Mouse (Mus musculus) gastrocnemius, postnatal 36 days (tissue): ENCODE measurements around the gene Zfp941. TPM values are rescaled to one million over a fixed set of nuclear protein-coding genes. Genes with fewer than 3 reads are reported as not detected.

ENCODE experiments used
- DNase-seq, 2 experiments: peaks; one replicate each; pipeline ENCODE4 v3.0.0; 2022
- intact Hi-C: fragments of 180-260 bp; cut with DNase I; formaldehyde crosslinking; loops from one replicate; pipeline ENCODE4 v1.15.1; 2025
- long read RNA-seq, 2 experiments: library from polyadenylated mRNA; stranded (forward); transcript quantifications; one replicate each; pipeline ENCODE4 v2.0.0; 2021
- total RNA-seq, 2 experiments: library from RNA; stranded (reverse); gene quantifications; 2 replicates each; pipeline ENCODE4 v1.2.3; 2021

Gene Zfp941
- under 1 TPM in 1 of 2 experiments, not detected in 1; 0.07 TPM for total RNA-seq
- long read RNA-seq, experiment 1: 0 reads
- long read RNA-seq, experiment 2: 0 reads

DNA sequence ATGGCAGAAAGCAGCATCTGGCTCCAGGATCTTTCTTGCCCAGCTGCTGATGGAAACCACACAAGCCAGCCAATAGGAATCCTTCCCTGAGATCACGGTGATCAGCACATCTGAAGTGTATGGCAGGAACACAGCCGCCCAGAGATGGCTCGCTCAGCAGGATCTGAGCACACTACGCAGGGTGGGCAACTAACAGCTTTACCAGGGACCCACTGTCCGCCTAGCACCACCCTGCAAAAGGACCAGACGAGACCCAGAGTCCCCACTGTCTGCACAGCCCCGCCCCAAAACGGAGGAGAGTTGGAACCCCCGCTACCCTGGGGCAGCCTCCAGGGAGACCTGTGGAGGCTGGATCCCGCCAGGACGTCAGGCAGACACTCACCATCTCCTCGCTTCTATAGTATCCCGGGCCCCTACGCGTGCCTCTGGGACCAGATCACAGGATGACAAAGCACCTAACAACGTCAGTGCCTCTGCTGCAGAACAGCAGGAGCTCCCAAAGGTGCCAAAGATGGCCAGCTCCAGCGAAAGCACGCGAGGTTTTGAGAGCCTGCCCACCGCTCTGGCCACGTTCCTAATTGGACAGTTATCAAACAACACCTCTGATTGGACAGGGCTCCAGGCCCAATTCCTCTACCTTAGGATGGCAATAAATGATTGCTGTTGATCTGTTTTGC, at the start of gene Zfp941:
Zfp941 (minus strand) TSS at position 526 of the 677 bp plus-strand sequence.
- no peak for DNase-seq
- intact Hi-C loops: no loop called here

- intact Hi-C loops: no loop called here
- no peak for DNase-seq
These were observed 42.8 kb upstream of the Zfp941 start for GRCm38 (mm10) chr7:140864761-140865160.

DNA sequence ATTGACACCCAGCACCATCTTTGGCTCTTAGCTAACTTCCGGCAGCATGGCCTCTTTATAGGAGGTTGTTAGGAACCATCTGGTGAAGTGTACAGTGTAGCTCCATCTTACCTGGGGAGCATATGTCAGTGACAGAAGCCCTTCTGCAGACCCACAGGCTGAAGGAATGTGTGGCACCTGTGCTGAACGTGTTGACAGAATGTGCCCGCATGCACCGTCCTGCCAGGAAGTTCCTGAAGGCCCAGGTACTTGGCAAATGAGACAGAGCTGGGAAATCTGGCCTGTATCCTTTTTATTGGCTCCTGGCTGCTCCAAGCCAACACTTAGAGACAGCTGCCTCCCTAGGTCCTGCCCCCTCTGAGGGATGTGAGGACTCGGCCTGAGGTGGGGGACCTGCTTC, 38.8 kb upstream of the Zfp941 start:
- intact Hi-C loops: no loop called here

DNA sequence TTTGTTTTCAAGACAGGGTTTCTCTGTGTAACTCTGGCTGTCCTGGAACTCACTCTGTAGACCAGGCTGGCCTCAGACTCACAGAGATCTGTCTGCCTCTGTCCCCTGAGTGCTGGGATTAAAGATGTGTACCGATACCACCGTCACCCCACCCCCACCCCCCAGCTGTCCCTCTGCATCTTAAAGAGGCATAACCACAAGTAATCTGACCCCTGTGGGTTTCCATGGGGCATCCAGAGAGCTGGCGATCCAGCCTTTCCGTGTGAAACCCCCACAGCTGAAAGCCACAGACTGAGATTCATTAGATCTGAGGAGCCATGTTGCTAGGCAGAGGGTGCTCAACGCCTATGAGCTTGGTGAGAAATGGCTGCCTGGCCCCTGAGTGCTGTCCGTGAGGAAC, 38.0 kb upstream of the Zfp941 start:
- intact Hi-C loops: no loop called here
- DNase-seq: no peak

More for the DNA sequence above, 38.8 kb upstream of the Zfp941 start:
- DNase-seq: no peak

DNA sequence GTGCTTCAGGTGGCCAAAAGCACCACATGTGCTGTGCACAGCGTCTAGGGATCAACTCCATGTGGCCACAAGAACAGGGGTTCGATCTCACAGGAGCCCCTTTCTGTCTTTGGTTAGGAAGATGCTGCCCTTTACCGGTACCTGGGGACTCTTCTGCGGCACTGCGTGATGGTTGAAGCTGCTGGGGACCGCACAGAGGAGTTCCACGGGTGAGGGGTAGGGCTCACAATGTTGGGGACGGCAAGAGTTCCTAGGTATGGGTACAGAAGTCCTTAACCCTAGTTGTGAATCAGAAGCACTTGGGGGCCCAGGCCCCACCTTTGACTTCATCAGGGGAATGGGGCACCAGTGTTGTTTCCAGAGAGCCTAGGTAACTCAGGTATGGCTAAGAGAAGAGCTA, 36.8 kb upstream of the Zfp941 start:
- intact Hi-C loops: no loop called here
- DNase-seq: no peak

DNA sequence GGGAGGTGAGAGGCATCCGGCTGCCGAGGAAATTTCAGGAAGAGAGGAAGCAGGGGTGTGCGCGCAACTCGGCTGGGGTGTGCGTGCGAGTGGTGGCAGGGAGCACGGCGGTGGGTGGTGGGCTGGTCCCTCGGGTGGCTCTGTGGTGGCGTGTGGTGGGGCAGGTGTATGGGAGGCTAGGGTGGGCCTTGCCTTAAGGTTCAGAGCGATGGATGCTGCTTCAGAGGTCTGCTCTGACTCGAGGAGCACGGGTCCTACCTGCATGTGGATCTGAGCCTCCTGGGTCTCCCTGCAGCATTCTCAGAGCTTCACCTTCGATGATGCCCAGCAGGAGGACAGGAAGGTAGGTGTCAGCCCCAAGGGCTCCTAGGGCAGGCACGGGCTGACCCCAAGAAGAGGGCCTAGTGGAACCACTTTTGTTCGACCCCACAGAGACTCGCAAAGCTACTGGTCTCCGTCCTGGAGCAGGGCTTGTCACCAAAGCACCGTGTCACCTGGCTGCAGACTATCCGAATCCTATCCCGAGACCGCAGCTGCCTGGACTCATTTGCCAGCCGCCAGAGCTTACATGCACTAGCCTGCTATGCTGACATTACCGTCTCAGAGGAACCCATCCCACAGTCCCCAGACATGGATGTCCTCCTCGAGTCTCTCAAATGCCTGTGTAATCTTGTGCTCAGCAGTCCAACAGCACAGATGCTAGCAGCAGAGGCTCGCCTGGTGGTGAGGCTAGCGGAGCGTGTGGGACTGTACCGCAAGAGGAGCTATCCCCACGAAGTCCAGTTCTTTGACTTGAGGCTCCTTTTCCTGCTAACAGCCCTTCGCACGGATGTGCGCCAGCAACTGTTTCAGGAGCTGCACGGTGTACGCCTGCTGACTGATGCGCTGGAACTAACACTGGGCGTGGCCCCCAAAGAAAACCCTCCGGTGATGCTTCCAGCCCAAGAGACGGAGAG, 35.9 kb upstream of the Zfp941 start, which contains the start of gene Bet1l:
Bet1l (minus strand) TSS at position 28 of the 956 bp plus-strand sequence.
- intact Hi-C loops: loop anchor here (2.0 kb wide), 1 partner anchor 23 kb away; the partner anchor contains the start of gene Psmd13
- no peak for DNase-seq

GRCm38 (mm10) chr7:140856785-140857549, 35.0 kb upstream of the Zfp941 start, which contains the start of gene Ric8a:
Ric8a (plus strand) TSS chr7:140856957.
- intact Hi-C loops: loop anchor here (2.0 kb wide), 1 partner anchor 24 kb away; the partner anchor contains the start of gene Psmd13
- peak; percentile 87 to 88 for DNase-seq

DNA sequence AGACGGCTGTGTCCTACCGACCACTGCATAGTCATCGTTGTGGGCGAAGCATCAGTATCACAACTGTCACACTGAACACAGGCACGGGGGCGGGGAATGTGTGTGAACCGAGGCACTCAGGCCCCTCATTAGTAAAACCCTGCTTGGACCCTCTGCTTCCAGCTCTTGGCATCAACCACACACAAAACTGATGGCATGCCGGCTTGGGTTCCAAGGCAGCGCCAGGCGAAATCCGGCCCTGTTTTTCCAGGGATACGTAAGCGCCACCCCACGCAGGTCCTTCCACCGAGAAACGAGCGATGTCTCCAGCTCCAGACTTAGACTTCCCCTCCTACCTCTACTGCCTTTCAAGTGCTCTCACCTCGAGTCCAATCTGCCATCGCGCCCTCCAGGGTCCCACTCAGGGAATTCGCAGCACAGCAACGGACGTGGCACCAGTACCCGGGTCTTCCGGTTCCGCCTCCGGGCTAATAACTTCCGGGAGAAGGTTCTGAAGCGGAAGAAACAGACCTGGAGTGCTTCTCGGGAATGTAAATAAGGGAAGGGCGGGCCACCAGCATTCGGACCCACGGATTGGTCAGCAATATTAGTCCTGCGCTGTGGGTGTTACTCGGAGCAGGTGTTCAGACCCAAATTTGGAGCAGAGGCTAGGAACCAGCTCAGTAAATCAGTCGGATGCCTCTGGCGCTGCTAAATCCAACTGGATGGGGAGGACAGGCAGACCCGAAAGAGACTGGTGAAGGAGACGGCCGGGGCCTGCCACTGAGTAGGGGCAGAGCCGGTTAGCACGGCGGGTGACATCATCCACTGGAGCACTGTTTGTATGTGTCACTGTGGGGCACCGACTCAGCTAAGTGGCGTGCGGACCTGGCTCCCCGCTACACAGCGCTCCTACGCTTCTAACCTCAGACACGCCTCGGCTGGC, 34.1 kb upstream of the Zfp941 start, which contains the start of gene Gm45785:
Gm45785 (minus strand) TSS at position 472 of the 925 bp plus-strand sequence.
- DNase-seq: peak; percentile 75 to 80
- intact Hi-C loops: loop anchor here (2.0 kb wide), 2 partner anchors 25 to 47 kb away; partner anchors contain the start of gene Psmd13

DNA sequence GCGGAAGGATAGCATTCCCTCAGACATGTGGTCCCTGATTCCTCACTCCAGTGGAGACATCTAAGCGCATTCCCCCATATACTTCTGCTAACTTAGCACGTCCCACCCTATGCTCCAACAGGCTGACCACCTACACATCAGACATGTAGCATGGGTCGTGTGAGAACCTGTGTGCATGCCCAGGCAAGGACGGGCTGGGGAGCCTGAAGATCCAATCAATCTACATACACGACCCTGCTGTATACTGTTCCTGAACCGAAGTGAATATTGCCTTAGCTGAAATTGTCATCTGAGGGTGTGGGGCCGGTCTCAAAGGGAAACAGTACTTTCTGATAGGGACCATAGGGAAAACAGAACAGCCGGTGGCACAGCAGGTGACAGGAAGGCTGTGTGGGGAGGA, 33.2 kb upstream of the Zfp941 start:
- intact Hi-C loops: loop anchor here (2.0 kb wide), 1 partner anchor 48 kb away; no protein-coding TSS in a partner anchor
- DNase-seq: no peak

- DNase-seq: no peak
- intact Hi-C loops: loop anchor here (2.0 kb wide), 1 partner anchor 48 kb away; no protein-coding TSS in a partner anchor
These were observed 32.5 kb upstream of the Zfp941 start for GRCm38 (mm10) chr7:140854483-140854882.

GRCm38 (mm10) chr7:140853386-140853785, 31.4 kb upstream of the Zfp941 start:
- no peak for DNase-seq
- intact Hi-C loops: no loop called here

DNA sequence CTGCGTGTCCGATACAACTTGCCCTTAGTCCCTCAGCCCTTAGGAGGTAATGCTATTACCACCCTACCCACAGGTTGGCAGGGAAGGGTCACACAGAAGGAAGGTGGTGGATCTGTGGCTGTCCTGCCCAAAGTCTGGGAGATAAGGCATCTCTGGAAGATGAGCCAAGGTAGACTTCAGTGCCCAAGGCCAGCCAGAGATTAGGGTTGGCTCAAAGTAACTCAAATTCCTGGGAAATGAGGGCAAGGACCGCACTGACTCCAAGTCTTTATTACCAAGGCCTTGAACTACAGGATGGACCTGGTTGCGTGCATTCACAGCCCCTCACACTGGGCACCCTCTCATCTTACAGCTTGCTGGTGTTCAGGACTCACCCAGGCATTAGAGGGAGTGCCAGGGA, 29.9 kb upstream of the Zfp941 start:
- intact Hi-C loops: no loop called here
- no peak for DNase-seq

GRCm38 (mm10) chr7:140848591-140848990, 26.6 kb upstream of the Zfp941 start:
- intact Hi-C loops: loop anchor here (5.0 to 10.0 kb wide), 2 partner anchors 219 to 326 kb away; partner anchors contain the start of gene Rnh1
- no peak for DNase-seq

GRCm38 (mm10) chr7:140847755-140848580, 26.0 kb upstream of the Zfp941 start, which contains the start of gene Odf3:
Odf3 (plus strand) TSS chr7:140847805.
- intact Hi-C loops: loop anchor here (5.0 to 10.0 kb wide), 2 partner anchors 219 to 327 kb away; partner anchors contain the start of gene Rnh1
- no peak for DNase-seq

DNA sequence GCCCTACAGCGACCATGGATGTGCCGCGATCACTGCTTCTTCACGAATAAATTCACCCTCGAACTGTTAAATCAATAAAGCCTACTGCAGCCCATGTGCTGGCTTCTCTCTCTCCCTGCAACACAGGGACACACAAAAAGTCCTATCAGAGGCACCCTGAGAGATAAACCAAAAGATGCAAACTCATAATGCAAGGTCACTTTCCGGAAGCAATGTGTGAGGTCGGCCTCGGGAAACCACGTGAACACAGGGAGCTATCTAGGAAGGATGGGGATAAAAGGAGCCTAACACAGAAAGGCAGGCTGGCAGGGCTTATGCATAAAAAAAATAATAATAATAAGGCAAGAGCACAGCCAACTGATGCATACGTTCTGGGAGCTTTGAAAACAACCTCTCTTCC, 24.7 kb upstream of the Zfp941 start:
- DNase-seq: no peak
- intact Hi-C loops: loop anchor here (5.0 to 10.0 kb wide), 2 partner anchors 221 to 328 kb away; partner anchors contain the start of gene Rnh1

DNA sequence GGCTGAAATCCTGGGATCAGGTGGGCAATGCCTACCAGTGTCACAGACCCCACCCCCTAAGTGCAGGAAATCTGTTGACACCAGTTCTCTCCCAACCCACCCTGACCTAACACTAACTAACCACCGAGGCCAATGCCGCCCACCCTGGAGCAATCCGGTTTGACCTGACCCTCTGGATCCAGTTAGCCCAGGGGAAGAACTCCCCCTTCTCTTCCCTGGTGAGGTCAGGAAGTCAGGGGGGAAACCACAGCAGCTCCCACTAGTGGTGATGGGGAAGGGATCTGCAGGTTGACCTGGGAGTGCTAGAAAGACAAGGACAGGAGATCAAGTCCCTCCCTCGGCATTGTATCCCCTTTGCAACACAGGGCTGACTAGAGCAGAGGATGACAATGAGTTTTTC, 23.7 kb upstream of the Zfp941 start:
- DNase-seq: no peak
- intact Hi-C loops: loop anchor here (1.0 to 10.0 kb wide), 3 partner anchors 58 to 329 kb away; partner anchors contain the start of gene Rnh1

DNA sequence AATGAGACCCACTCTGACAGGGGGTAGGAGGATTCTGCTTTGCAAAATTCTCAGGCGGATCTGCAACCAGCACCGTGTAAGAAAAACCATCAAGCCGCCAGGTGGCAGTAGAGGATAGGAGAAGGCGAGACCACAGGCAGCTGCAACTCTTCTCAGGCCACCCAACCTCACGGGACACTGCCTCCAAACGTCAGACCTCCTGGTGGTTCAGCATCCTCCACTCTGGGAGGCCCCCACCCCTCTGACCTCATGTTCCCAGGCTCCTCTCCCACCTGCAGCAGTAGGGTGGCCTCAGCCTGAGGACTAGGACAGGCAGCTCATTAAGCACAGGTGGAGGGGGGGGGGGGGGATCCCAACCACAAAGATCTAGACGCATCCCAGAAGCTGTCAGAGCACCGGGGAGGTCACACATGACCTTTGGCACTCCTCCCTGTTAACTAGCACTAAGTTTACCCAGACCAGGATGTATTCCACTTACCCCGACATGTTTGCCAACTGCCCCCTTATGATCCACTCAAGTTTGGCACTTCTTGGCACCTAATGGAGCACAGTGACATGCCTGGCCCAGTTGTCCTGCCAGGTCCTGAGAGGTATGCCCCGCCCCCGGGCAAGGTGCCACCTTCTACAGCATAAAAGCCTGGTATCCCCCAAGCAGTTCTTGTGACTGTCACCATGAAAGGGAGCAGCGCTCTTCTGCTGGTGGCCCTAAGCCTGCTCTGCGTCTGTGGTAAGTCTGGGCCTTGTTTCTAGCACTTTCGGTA, 23.1 kb upstream of the Zfp941 start, which contains the start of gene Scgb1c1:
Scgb1c1 (plus strand) TSS at position 643 of the 761 bp plus-strand sequence.
- peak; percentile 81 to 86 for DNase-seq
- intact Hi-C loops: loop anchor here (1.0 to 10.0 kb wide), 4 partner anchors 58 to 330 kb away; partner anchors contain the start of gene Rnh1
